Mouse (Mus musculus) frontal cortex, adult 2 months (tissue): ENCODE data around the gene A930017K11Rik. TPM values are rescaled to one million over a fixed set of nuclear protein-coding genes. Genes with fewer than 3 reads are reported as not detected.

ENCODE experiments used
- polyA plus RNA-seq: library from polyadenylated mRNA; depleted of rRNA; stranded (reverse); fragments of >200 nt; gene quantifications from 2 replicates; pipeline ENCODE4 v1.2.3, GENCODE M21; 2012; rRNA removed

A930017K11Rik gene
- polyA plus RNA-seq, 1 experiment, result 0.54 TPM

Other genes starting within 250 kb of the A930017K11Rik start
- gene Gng13, start 235.4 kb downstream of the A930017K11Rik start, polyA plus RNA-seq, result 330 and 335 TPM in 2 replicates
- 2.5 and 2.9 TPM in 2 replicates for gene Chtf18, start 225.1 kb downstream of the A930017K11Rik start, polyA plus RNA-seq
- 98.8 and 117 TPM in 2 replicates for gene Rpusd1, start 224.9 kb downstream of the A930017K11Rik start, polyA plus RNA-seq
- 0.16 and 0.88 TPM in 2 replicates for gene Mslnl, start 216.5 kb downstream of the A930017K11Rik start, polyA plus RNA-seq
- gene Msln, start 198.2 kb downstream of the A930017K11Rik start, polyA plus RNA-seq, result 2.9 and 3.0 TPM in 2 replicates
- 35.9 and 38.5 TPM in 2 replicates for gene Narfl, start 178.8 kb downstream of the A930017K11Rik start, polyA plus RNA-seq
- 223 and 246 TPM in 2 replicates for gene Haghl, start 166.9 kb downstream of the A930017K11Rik start, polyA plus RNA-seq
- gene Ccdc78, start 166.0 kb downstream of the A930017K11Rik start, polyA plus RNA-seq, result 0.06 and 0.08 TPM in 2 replicates
- 158 and 169 TPM in 2 replicates for gene Fam173a, start 159.7 kb downstream of the A930017K11Rik start, polyA plus RNA-seq
- 1.4 and 2.0 TPM in 2 replicates for gene AC134908.4, start 156.9 kb downstream of the A930017K11Rik start, polyA plus RNA-seq
- gene Metrn, start 155.4 kb downstream of the A930017K11Rik start, polyA plus RNA-seq, result 159 and 186 TPM in 2 replicates
- 604 and 691 TPM in 2 replicates for gene Fbxl16, start 143.5 kb downstream of the A930017K11Rik start, polyA plus RNA-seq
- 34.8 and 40.0 TPM in 2 replicates for gene Wdr24, start 128.9 kb downstream of the A930017K11Rik start, polyA plus RNA-seq
- 65.0 and 65.6 TPM in 2 replicates for gene Jmjd8, start 123.7 kb downstream of the A930017K11Rik start, polyA plus RNA-seq
- gene Stub1, start 119.2 kb downstream of the A930017K11Rik start, polyA plus RNA-seq, result 272 and 292 TPM in 2 replicates
- 106 and 111 TPM in 2 replicates for gene Rhbdl1, start 115.3 kb downstream of the A930017K11Rik start, polyA plus RNA-seq
- gene Gm20683, start 110.8 kb downstream of the A930017K11Rik start, polyA plus RNA-seq, result 41.5 and 43.1 TPM in 2 replicates
- 101 and 122 TPM in 2 replicates for gene Rhot2, start 107.7 kb downstream of the A930017K11Rik start, polyA plus RNA-seq
- 33.6 and 39.7 TPM in 2 replicates for gene Wdr90, start 91.1 kb downstream of the A930017K11Rik start, polyA plus RNA-seq
- gene Mcrip2, start 83.8 kb downstream of the A930017K11Rik start, polyA plus RNA-seq, result 28.8 and 34.5 TPM in 2 replicates
- 74.9 and 79.9 TPM in 2 replicates for gene Mettl26, start 77.5 kb downstream of the A930017K11Rik start, polyA plus RNA-seq
- 0.61 and 0.64 TPM in 2 replicates for gene Wfikkn1, start 71.7 kb downstream of the A930017K11Rik start, polyA plus RNA-seq
- 63.6 and 75.2 TPM in 2 replicates for gene Rab40c, start 32.8 kb downstream of the A930017K11Rik start, polyA plus RNA-seq
- 141 and 146 TPM in 2 replicates for gene Pigq, start 7.6 kb downstream of the A930017K11Rik start, polyA plus RNA-seq
- 0.30 and 1.0 TPM in 2 replicates for gene Nhlrc4, start 7.6 kb downstream of the A930017K11Rik start, polyA plus RNA-seq
- gene Capn15, start 33.2 kb upstream of the A930017K11Rik start, polyA plus RNA-seq, result 48.5 and 52.9 TPM in 2 replicates
- 98.1 and 98.7 TPM in 2 replicates for gene Rab11fip3, start 117.0 kb upstream of the A930017K11Rik start, polyA plus RNA-seq
- 39.6 and 41.5 TPM in 2 replicates for gene Decr2, start 137.8 kb upstream of the A930017K11Rik start, polyA plus RNA-seq
- gene Nme4, start 143.0 kb upstream of the A930017K11Rik start, polyA plus RNA-seq, result 9.2 and 10.1 TPM in 2 replicates
- 29.7 and 31.4 TPM in 2 replicates for gene Tmem8, start 160.7 kb upstream of the A930017K11Rik start, polyA plus RNA-seq
- 88.4 and 95.4 TPM in 2 replicates for gene Mrpl28, start 170.9 kb upstream of the A930017K11Rik start, polyA plus RNA-seq
- gene Axin1, start 186.1 kb upstream of the A930017K11Rik start, polyA plus RNA-seq, result 16.9 and 20.5 TPM in 2 replicates
- gene Pdia2, start 246.5 kb upstream of the A930017K11Rik start, polyA plus RNA-seq, result 0.17 and 0.28 TPM in 2 replicates